In the genomic region with DNA sequence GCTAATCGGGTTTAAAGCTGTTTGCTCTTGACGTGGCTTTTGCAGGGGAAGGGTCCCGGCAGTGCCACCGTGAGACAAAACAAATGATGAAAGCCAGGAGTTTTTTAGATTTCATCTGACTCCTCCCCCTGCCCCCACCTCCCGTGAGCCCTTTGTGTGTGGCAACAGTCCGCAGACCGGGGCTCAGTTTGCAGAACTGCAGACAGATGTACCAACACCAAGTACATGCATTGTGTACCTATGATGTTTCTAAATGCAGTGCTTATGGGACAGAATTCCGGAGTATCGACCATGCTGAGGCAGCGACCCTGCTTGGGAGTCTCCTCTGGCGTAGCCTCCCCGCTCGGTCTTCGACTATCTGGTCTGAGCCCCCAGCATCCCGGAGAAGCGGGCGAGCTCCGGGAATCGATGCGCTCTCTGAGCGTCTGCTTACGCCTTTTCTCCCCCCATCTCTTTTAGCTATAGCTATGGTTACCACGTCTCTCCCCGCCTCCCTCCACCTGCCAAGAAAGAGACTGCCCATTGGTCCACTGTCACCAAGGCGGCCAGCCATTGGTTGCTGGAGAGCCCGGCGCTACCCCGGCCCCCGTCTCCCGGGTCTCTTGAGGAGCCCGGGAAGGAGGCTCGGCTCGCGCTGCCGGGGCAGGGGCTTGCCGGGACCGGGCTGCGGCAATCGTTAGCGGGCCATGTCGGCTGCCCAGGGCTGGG, we compare ENCODE assay signal across 1 mouse cellular context.
A peak's percentile ranks its signal among the peaks of the same experiment; 100 is the strongest.
TF ChIP-seq lines count a peak whose summit lies in the region.

Klhdc10 (plus strand) TSS at position 561 of the 708 bp plus-strand sequence.

TF ChIP-seq in MEL, 35 proteins besides CTCF, POLR2A, EP300 and RAD21 (continued from another document):
- TF ChIP-seq RCOR1 (IDR thresholded peaks at IDR 0.05; ENCODE audit: low read depth, low read length) = 0 out of 2 replicates have a peak, but pooled peaks have one; percentile 4
- TF ChIP-seq MAZ (IDR thresholded peaks at IDR 0.05; ENCODE audit: low read depth, low read length) = peak; percentile 100
- TF ChIP-seq TAL1 (IDR thresholded peaks at IDR 0.05; ENCODE audit: low read length) = no peak
- 0 out of 2 replicates have a peak, but pooled peaks have one; percentile 6 for TF ChIP-seq GABPA (IDR thresholded peaks at IDR 0.05; ENCODE audit: low read depth, low read length)
- peak; percentile 95 for TF ChIP-seq HCFC1 (IDR thresholded peaks at IDR 0.05; ENCODE audit: low read depth, low read length)
- peak; percentile 83 for TF ChIP-seq NELFE (IDR thresholded peaks at IDR 0.05; ENCODE audit: low read depth, low read length)
- TF ChIP-seq NRF1 (IDR thresholded peaks at IDR 0.05; ENCODE audit: insufficient read depth, low read depth, low read length, poor library complexity, severe bottlenecking) = peak; percentile 41; the same call in 1 of the 2 replicates
- TF ChIP-seq USF1 (IDR thresholded peaks at IDR 0.05; ENCODE audit: low read depth, low read length) = 0 out of 2 replicates have a peak, but pooled peaks have one; percentile 12
- TF ChIP-seq CHD1 (IDR thresholded peaks at IDR 0.05; ENCODE audit: low read depth, low read length) = no peak
- peak; percentile 74; the same call in 1 of the 2 replicates for TF ChIP-seq E2F4 (IDR thresholded peaks at IDR 0.05; ENCODE audit: borderline replicate concordance, low read depth, low read length)
- peak; percentile 67 for TF ChIP-seq TBP (IDR thresholded peaks at IDR 0.05; ENCODE audit: low read depth, low read length)
- peak; percentile 64; the same call in 1 of the 2 replicates for TF ChIP-seq POLR2AphosphoS2 (IDR thresholded peaks at IDR 0.05; ENCODE audit: low read length)
- TF ChIP-seq USF2 (IDR thresholded peaks at IDR 0.05; ENCODE audit: borderline replicate concordance in 1 of 2, insufficient read depth in 1 of 2, low read depth in 1 of 2, low read length in 2 of 2) = no peak
- no peak for TF ChIP-seq JUND (IDR thresholded peaks at IDR 0.05; ENCODE audit: low read depth, low read length)
- TF ChIP-seq SIN3A (IDR thresholded peaks at IDR 0.05; ENCODE audit: low read length) = peak; percentile 98
- no peak for TF ChIP-seq ZC3H11A (IDR thresholded peaks at IDR 0.05; ENCODE audit: low read depth, low read length)
